Mouse (Mus musculus): Measurements from ENCODE around the gene Olfr791. TPM values are rescaled to one million over a fixed set of nuclear protein-coding genes. Genes with fewer than 3 reads are reported as not detected.

The Olfr791 gene
- polyA plus RNA-seq (2017; shearing (Covaris generic)), result under 1 TPM in 1 of 2 experiments, not detected in 1; 0.48 TPM

DNA sequence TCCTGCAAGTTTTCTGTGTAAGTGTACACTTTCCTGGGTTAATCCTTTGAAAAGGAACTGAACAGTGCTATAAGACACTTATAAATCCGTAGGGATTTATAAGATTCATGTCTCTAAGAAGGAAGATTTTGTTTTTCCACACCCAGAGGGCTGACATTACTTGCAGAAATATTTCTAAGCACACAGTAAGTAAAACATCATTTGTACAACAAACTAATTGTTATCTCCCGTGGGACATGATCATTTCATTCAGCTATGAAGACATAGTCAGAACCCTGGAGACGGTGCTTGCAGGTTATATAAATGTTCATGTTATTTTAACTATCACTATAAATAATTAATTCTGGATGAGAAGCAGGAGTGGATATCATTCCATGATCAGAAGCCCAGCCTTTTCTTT, at the start of gene Olfr791:
Gene Olfr791 (plus strand): TSS at position 301 of the 400 bp plus-strand sequence.

GRCm38 (mm10) chr10:129484452-129484851, 37.1 kb upstream of the Olfr791 start, which contains the start of gene Olfr789:
Gene Olfr789 (plus strand): TSS chr10:129484752.

DNA sequence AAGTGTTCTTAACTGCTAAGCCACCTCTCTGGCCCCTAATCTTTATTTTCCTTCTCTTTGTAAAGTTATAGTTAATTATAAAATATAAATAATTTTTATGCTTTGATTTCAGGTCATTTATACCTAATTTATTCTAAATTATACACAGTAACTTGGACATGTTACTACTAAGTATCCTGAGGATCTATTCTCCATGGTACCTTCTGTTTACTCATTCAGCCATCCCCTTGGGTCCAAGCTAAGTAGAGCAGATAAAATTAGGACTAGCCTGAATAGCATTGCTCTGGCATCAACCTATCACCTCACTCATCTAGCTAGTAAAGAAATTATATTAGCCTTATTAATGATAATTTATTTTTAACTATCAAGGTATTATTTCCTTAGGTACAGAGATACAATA, 23.4 kb upstream of the Olfr791 start, which contains the start of gene Olfr790:
Gene Olfr790 (plus strand): TSS at position 301 of the 400 bp plus-strand sequence.

GRCm38 (mm10) chr10:129538862-129539261, 17.3 kb downstream of the Olfr791 start, which contains the start of gene Olfr792:
Gene Olfr792 (plus strand): TSS chr10:129539162.

GRCm38 (mm10) chr10:129567355-129567754, 45.8 kb downstream of the Olfr791 start, which contains the start of gene Olfr794:
Gene Olfr794 (plus strand): TSS chr10:129567655.

Other genes with a start within 250 kb of the Olfr791 start
- under 1 TPM; 0.05 to 0.34 TPM for gene Olfr780, start 203.7 kb upstream of the Olfr791 start, polyA plus RNA-seq (2017; shearing (Covaris generic))
- under 1 TPM in 1 of 2 experiments, not detected in 1; 0.22 TPM for gene Olfr781, start 192.9 kb upstream of the Olfr791 start, polyA plus RNA-seq (2017; shearing (Covaris generic))
- not detected for gene Olfr782, start 172.9 kb upstream of the Olfr791 start, polyA plus RNA-seq (2017; shearing (Covaris generic))
- under 1 TPM in 1 of 2 experiments, not detected in 1; 0.12 TPM for gene Olfr784, start 137.7 kb upstream of the Olfr791 start, polyA plus RNA-seq (2017; shearing (Covaris generic))
- under 1 TPM in 1 of 2 experiments, not detected in 1; 0.69 TPM for gene Olfr785, start 116.4 kb upstream of the Olfr791 start, polyA plus RNA-seq (2017; shearing (Covaris generic))
- not detected for gene Olfr786, start 94.5 kb upstream of the Olfr791 start, polyA plus RNA-seq (2017; shearing (Covaris generic))
- 1 to 10 TPM in 1 of 2 experiments, under 1 TPM in 1; 0.14 to 1.8 TPM for gene Olfr787, start 59.9 kb upstream of the Olfr791 start, polyA plus RNA-seq (2017; shearing (Covaris generic))
- under 1 TPM in 1 of 2 experiments, not detected in 1; 0.04 TPM for gene Olfr788, start 50.8 kb upstream of the Olfr791 start, polyA plus RNA-seq (2017; shearing (Covaris generic))
- gene Olfr789, start 37.0 kb upstream of the Olfr791 start, polyA plus RNA-seq (2017; shearing (Covaris generic)), result under 1 TPM in 1 of 2 experiments, not detected in 1; 0.06 TPM
- not detected for gene Olfr790, start 23.3 kb upstream of the Olfr791 start, polyA plus RNA-seq (2017; shearing (Covaris generic))
- gene Olfr792, start 17.4 kb downstream of the Olfr791 start, polyA plus RNA-seq (2017; shearing (Covaris generic)), result under 1 TPM in 1 of 2 experiments, not detected in 1; 0.31 TPM
- gene Olfr794, start 45.9 kb downstream of the Olfr791 start, polyA plus RNA-seq (2017; shearing (Covaris generic)), result not detected
- not detected for gene Olfr796, start 90.8 kb downstream of the Olfr791 start, polyA plus RNA-seq (2017; shearing (Covaris generic))
- 1 to 10 TPM in 1 of 2 experiments, under 1 TPM in 1; 0.13 to 1.1 TPM for gene Olfr798, start 106.1 kb downstream of the Olfr791 start, polyA plus RNA-seq (2017; shearing (Covaris generic))
- under 1 TPM in 1 of 2 experiments, not detected in 1; 0.43 TPM for gene Olfr799, start 115.7 kb downstream of the Olfr791 start, polyA plus RNA-seq (2017; shearing (Covaris generic))
- not detected for gene Olfr800, start 135.9 kb downstream of the Olfr791 start, polyA plus RNA-seq (2017; shearing (Covaris generic))
- 1 to 10 TPM in 1 of 2 experiments, under 1 TPM in 1; 0.27 to 2.8 TPM for gene Olfr801, start 152.1 kb downstream of the Olfr791 start, polyA plus RNA-seq (2017; shearing (Covaris generic))
- gene Olfr802, start 166.4 kb downstream of the Olfr791 start, polyA plus RNA-seq (2017; shearing (Covaris generic)), result under 1 TPM in 1 of 2 experiments, not detected in 1; 0.13 TPM
- gene Olfr803, start 172.5 kb downstream of the Olfr791 start, polyA plus RNA-seq (2017; shearing (Covaris generic)), result not detected
- gene Olfr804, start 181.4 kb downstream of the Olfr791 start, polyA plus RNA-seq (2017; shearing (Covaris generic)), result under 1 TPM; 0.02 to 0.07 TPM
- not detected for gene Olfr805, start 207.6 kb downstream of the Olfr791 start, polyA plus RNA-seq (2017; shearing (Covaris generic))
- not detected for gene Olfr806, start 220.1 kb downstream of the Olfr791 start, polyA plus RNA-seq (2017; shearing (Covaris generic))
- gene Olfr807, start 236.0 kb downstream of the Olfr791 start, polyA plus RNA-seq (2017; shearing (Covaris generic)), result under 1 TPM in 1 of 2 experiments, not detected in 1; 0.82 TPM
- not detected for gene Olfr808, start 243.7 kb downstream of the Olfr791 start, polyA plus RNA-seq (2017; shearing (Covaris generic))